Mouse (Mus musculus) common myeloid progenitor, adult 5-6 weeks (primary cell): ENCODE data around the gene 2310061I04Rik. TPM values are rescaled to one million over a fixed set of nuclear protein-coding genes. Genes with fewer than 3 reads are reported as not detected.

Experiments
- ATAC-seq: replicated peaks from 2 replicates; pipeline ENCODE4 v1.8.0; 2016; ENCODE audit warnings: low read depth, mild to moderate bottlenecking, moderate TSS enrichment, inconsistent platforms; ENCODE audit not compliant: poor library complexity, severe bottlenecking
- total RNA-seq: library from RNA; stranded (forward); fragments of 200-1000, 187-1606 nt; gene quantifications from 2 replicates; pipeline ENCODE4 v1.2.3, GENCODE M21; 2017

2310061I04Rik gene
- total RNA-seq, 1 experiment from 2014 or later, result 10.9 TPM

- ATAC-seq, result no peak
Observed at GRCm38 (mm10) chr17:35870884-35871696, 26.1 kb downstream of the 2310061I04Rik start.

GRCm38 (mm10) chr17:35870151-35870883, 26.9 kb downstream of the 2310061I04Rik start:
- ATAC-seq, result peak; percentile 67

DNA sequence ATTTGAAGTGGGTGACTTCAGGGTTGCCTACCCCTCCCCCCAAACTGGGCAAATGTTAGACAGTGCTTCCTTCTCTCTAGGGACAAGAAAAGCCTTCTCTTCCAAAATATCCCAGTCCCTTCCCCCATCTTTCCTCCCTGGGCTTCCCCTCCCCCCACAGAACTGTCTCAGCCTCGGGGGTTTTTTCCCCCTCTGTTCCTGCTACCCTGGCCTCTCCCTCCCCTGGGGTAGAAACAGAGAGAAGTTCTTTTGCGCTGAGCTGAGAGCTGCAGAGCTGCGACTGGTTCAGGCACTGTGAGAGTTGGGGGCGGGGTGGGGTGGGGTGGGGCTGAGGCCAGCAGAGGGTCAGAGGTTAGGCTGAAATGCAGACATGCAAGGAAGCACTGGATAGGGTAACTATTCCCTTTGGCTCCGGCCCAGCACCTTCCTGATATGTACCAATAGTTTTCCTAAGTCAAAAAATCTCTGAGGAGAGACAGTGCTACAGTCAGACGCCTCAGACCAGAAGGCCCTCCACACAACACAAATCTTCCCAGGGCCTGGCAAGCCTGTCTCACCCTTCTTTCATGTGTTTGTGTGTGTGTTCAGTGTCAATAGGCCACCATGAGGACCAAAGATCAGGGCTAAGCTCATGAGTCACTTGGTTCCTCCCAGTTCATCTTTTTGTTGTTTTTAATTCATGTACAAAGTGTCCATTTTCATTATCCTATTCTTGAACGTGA, 27.7 kb downstream of the 2310061I04Rik start:
- ATAC-seq, result no peak

DNA sequence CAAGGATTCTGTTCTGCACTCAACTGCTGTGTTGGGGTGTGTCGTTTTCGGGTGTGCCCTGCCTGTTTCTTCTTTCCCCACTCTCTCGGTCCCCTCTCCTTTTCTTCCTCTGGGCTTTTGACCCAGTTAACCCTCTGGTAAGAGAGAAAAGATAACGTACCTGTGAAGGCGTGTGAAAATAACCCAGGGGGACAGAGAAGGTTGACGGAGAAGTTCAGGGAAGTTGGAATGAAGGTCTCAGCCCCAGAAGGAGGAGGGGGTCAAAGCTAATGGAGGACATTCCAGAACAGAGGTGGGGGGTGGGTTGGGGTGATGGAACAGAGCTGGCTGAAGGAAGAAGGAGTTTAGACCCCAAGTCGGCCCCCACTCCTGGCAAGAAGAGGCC, 28.3 kb downstream of the 2310061I04Rik start:
- no peak for ATAC-seq

DNA sequence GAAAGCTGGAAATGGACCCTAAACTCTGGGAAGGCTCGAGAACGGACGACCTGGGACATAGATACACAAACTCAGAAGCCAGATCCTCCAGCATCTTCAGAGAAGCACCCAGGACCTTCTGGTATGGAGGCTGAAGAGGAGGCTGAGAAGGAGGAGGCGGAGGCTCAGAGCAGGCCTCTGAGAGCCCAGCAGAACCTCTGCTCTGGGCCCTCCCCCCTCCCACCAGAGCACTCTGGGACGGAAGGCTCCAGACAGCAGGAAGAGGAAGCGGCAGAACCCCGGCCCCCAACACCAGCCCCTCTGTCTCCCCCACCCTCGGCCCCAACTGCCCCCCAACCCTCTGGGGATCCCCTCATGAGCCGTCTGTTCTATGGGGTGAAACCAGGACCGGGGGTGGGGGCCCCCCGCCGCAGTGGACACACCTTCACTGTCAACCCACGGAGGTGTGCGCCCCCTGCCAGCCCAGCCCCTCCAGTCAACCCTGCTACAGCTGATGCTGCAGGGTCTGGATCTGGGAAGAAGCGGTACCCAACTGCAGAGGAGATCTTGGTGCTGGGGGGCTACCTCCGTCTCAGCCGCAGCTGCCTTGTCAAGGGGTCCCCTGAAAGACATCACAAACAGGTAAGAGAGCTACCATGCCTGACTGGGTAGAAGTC, 28.9 kb downstream of the 2310061I04Rik start:
- no peak for ATAC-seq

- ATAC-seq, result no peak
Observed at GRCm38 (mm10) chr17:35866911-35867890, 30.0 kb downstream of the 2310061I04Rik start.

DNA sequence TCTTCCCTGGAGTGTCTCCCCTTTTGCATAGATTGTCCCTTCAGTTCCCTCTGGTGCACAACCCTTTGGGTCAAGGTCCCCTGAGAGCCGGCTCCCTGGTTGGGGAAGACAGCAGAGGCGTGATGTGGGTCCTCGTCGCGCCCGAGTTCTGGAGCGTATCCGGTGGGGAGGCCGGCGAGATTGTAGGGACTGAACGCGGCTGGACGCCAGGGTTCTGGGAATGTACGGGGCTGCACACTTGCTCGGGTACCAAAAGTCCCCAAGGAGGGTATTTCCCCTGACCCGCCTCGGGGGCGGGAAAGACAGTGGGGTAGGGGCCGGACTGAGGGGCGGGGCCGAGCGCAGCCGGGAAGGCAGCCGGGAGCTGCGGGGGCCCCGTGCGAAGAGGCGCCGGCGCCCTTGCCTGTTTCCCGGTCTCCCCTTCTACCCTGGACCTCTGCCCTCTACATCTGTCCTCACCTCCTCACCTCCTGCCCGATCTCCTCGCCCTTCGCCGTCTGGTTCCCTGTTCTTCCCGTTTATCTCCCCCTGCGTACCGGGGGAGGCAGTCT, 30.9 kb downstream of the 2310061I04Rik start:
- ATAC-seq, result no peak

DNA sequence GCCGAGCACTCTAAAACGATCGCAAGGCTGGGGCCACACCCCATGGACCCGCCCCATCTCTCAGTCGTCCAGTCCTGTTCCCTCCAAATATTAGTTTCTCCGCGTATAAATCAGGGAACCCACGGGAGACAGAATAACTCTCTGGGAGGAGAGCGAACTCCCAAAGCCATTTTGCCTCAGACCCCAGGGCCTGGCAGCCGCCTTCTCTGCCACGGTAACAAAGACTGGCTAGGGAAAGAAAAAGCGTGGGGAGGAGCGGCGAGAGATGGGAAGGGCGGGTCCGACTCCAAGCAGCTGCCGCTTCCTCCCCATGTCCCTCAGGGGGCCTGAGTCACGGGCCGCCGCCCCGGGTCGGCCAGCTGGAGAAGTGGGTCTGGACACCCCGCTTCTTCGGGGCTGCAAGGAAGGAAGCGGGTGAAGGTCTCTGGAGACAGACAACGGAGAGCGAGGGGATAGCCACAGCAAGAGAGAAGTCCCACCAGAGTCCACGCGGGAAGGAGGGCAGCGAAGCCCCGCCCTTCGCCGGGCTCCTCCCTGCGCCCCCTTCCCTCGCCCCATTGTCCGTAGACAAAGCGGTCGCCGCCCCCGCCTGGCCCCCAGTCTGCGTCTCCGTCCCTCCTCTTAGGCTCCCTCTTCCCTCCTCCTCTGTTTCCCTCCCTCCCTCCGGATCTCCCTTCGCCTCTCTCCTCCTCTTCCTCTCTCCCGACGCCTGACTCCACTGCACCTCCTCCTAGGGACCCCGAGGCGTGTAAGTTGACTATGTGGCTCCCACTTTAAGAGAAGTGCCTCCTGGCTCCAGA, 31.6 kb downstream of the 2310061I04Rik start, which contains the start of gene Ppp1r18:
Gene Ppp1r18, plus strand, starts transcription at position 113 of the 800 bp plus-strand sequence.
- ATAC-seq, result peak; percentile 3; the same call in 1 of the 2 replicates

DNA sequence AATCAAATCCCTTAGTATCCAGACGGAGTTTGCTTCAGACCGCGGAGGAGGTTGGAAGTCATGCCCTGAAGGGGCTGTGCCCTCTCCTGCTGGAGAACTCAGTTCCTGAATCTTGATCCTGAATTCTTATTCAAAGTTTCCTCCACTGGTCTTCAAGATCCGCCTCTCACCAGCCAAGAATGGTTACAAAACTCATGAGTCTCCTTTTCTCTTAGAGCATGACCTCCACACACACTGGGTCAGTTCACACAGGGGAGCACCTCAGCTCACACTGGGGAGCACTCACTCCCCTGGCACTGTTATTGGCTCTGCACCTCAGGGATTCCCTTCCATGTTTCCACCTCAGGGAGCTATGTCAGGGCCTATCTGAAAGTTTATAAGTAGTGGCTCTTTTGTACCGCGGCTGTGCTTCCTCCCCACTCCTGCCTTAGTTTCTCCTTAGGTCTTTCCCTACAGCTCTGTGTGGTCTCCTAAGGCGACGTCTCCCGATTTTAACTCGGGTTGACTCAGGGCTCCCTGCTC, 32.3 kb downstream of the 2310061I04Rik start:
- ATAC-seq, result no peak

DNA sequence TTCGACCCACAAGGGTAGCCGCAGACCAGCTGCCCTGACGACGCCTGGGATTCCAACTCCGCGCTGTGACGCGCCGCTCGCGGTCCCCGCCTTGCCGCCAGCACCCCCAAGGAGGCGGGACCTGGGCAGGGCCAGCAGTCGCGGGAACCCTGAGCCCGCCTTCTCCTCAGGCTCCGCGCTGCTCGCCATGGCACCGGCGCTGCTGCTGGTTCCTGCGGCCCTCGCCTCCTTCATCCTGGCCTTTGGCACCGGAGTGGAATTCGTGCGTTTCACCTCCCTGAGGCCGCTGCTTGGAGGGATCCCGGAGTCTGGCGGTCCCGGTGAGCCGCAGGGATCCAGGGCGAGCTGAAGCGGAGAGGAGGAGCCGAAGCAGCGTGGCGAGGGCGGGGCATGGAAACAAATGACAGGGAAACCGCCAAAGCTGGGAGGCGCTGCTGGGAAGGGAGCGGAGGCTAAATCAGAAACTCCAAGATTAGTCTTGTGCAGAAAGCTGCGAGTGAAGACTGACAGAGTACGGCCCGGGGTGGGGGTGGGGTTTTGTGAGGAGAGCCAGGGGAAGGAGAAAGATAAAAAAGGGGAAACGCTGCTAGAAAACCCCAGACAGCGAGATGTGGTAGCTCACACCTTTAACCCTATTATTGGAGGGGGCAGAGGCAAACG, 35.9 kb downstream of the 2310061I04Rik start, which contains the start of gene Nrm:
Gene Nrm, plus strand, starts transcription at position 121 of the 660 bp plus-strand sequence.
- ATAC-seq, result peak; percentile 73

GRCm38 (mm10) chr17:35860831-35861197, 36.4 kb downstream of the 2310061I04Rik start:
- no peak for ATAC-seq

DNA sequence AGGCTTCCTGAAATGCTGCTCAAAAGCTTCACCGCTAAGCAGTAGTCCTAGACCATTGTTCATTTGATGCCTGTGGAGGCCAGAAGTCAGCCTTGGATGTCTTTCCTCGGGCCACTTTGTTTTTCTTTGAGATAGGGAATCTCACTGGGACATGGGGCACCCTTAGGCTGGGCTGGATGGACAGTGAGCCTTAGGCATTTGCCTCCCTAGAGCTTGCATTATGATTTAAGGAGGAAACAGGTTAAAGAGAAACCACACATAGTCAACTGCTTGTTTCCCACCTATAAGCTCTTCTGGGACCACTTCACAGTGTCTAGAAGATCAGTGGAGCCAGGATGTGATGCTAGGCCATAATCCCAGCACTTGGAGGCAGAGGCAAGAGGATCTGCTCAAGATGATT, 37.4 kb downstream of the 2310061I04Rik start:
- no peak for ATAC-seq

- ATAC-seq, result no peak
Observed at GRCm38 (mm10) chr17:35859371-35859770, 37.9 kb downstream of the 2310061I04Rik start.

DNA sequence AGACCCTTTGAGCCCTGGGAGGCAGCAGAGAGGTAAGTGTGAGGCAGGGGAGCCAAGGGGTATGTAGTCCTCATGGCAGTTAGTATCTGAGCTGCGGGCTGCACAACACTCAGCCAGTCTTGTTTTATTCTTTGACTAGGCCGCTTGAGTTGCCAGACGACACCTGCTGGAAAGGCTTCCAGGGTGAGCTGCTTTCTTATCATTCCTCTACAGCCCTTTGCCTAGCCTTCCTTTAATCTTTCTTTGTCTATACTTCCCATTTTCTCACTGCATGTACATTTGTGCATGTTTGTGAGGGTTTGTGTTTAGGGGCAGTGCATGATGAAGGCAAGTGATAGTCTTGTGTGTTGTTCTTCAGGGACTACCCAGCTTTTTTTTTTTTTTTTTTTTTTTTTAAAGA, 46.3 kb downstream of the 2310061I04Rik start:
- ATAC-seq, result peak; percentile 82

DNA sequence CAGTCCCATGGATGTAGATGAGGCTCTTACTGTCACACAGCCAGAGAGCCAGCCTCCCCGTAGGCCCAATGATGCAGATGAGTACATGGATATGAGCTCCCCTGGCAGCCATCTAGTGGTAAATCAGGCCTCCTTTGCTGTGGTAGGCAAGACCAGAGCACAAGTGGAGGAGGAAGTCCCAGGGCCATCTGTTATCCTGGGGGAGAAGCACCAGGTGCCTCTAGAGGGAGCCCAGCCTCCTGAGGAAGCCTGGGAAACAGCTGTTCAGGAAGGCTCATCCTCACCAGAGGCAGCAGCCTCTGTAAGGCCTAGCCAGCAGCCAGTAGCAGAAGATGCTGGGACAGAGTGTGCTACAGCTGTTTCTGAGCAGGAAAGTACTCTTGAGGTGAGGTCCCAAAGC, 49.1 kb downstream of the 2310061I04Rik start:
- 0 out of 2 replicates have a peak, but pooled peaks have one; percentile 19 for ATAC-seq

DNA sequence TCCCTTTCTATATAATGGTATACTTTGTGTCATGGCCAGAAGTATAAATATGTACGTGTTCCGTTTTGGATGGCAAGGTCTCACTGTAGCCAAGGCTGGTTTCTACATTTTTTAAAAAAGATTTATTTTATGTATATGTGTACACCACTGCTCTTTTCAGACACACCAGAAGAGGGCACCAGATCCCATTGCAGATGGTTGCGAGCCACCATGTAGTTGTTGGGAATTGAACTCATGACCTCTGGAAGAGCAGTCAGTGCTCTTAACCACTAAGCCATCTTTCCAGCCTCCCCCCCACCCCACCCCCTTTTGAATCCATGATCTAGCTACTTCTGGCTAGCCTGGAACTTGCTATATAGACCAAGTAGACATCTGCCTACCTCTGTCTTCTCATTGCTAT, 53.7 kb downstream of the 2310061I04Rik start:
- no peak for ATAC-seq
